Mouse (Mus musculus): ENCODE results near the gene Dner. TPM values are rescaled to one million over a fixed set of nuclear protein-coding genes. Genes with fewer than 3 reads are reported as not detected.

Dner gene
- polyA plus RNA-seq, 1 experiment from 2014 or later = 98.5 TPM

- Histone ChIP-seq H3K4me3 (no peak overlapping the region), H3K9ac (no peak overlapping the region), H3K4me2 (no peak overlapping the region), H3K9me3 (replicated peaks) (no peaks in the 10 kb centered on the region), H3K4me1 (peaks cover 20% of the 10 kb centered on the region), H3K27me3 (0 out of 2 replicates have a peak, but pooled peaks cover 2% of the 10 kb centered on the region), H3K36me3 (ENCODE audit: poor library complexity, severe bottlenecking) (no peaks in the 10 kb centered on the region), H3K27ac (no peak overlapping the region)
- ATAC-seq = peak; percentile 60; the same call in 1 of the 2 replicates
- WGBS = 54% methylated on average over 2 of the region's 2 CpGs
Measured at GRCm38 (mm10) chr1:84581812-84582211, 114.2 kb downstream of the Dner start.

GRCm38 (mm10) chr1:84561841-84562240, 134.2 kb downstream of the Dner start:
- Histone ChIP-seq H3K9ac (no peak overlapping the region), H3K4me1 (peaks cover 14% of the 10 kb centered on the region), H3K9me3 (replicated peaks) (no peaks in the 10 kb centered on the region), H3K27me3 (no peaks in the 10 kb centered on the region), H3K4me3 (no peak overlapping the region), H3K36me3 (ENCODE audit: poor library complexity, severe bottlenecking) (no peaks in the 10 kb centered on the region), H3K4me2 (no peak overlapping the region), H3K27ac (no peak overlapping the region)
- 82% methylated on average over 8 of the region's 8 CpGs for WGBS
- ATAC-seq = no peak

- Histone ChIP-seq H3K4me3 (no peak overlapping the region), H3K36me3 (ENCODE audit: poor library complexity, severe bottlenecking) (no peaks in the 10 kb centered on the region), H3K9ac (no peak overlapping the region), H3K9me3 (replicated peaks) (no peaks in the 10 kb centered on the region), H3K4me2 (no peak overlapping the region), H3K4me1 (peaks cover 17% of the 10 kb centered on the region), H3K27me3 (no peaks in the 10 kb centered on the region), H3K27ac (no peak overlapping the region)
- ATAC-seq = no peak
- 84% methylated on average over 4 of the region's 4 CpGs for WGBS
Measured at GRCm38 (mm10) chr1:84561387-84561786, 134.6 kb downstream of the Dner start.

- Histone ChIP-seq H3K4me2 (no peak overlapping the region), H3K9me3 (replicated peaks) (no peaks in the 10 kb centered on the region), H3K4me1 (peaks cover 17% of the 10 kb centered on the region), H3K4me3 (no peak overlapping the region), H3K27me3 (no peaks in the 10 kb centered on the region), H3K27ac (peak overlapping the region; percentile 49), H3K36me3 (ENCODE audit: poor library complexity, severe bottlenecking) (no peaks in the 10 kb centered on the region), H3K9ac (no peak overlapping the region)
- WGBS = 56% methylated on average over 8 of the region's 8 CpGs
- ATAC-seq = peak; percentile 68; the same call in 1 of the 2 replicates
Measured at GRCm38 (mm10) chr1:84556546-84557511, 139.2 kb downstream of the Dner start.

- no peaks in the 10 kb centered on the region for H3K9me3 ChIP-seq (replicated peaks)
- H3K4me3 ChIP-seq = no peak overlapping the region
- H3K27me3 ChIP-seq = no peaks in the 10 kb centered on the region
- WGBS = 94% methylated on average over 3 of the region's 3 CpGs
- H3K4me1 ChIP-seq = peaks cover 18% of the 10 kb centered on the region
- H3K27ac ChIP-seq = no peak overlapping the region
- H3K36me3 ChIP-seq (ENCODE audit: poor library complexity, severe bottlenecking) = no peaks in the 10 kb centered on the region
- ATAC-seq = no peak
- no peak overlapping the region for H3K9ac ChIP-seq
- H3K4me2 ChIP-seq = no peak overlapping the region
Measured at GRCm38 (mm10) chr1:84552005-84552404, 144.0 kb downstream of the Dner start.

- Histone ChIP-seq H3K4me1 (peaks cover 13% of the 10 kb centered on the region), H3K27ac (no peak overlapping the region), H3K4me3 (no peak overlapping the region), H3K4me2 (no peak overlapping the region), H3K9ac (no peak overlapping the region), H3K36me3 (ENCODE audit: poor library complexity, severe bottlenecking) (no peaks in the 10 kb centered on the region), H3K27me3 (no peaks in the 10 kb centered on the region), H3K9me3 (replicated peaks) (no peaks in the 10 kb centered on the region)
- 19% methylated on average over 2 of the region's 2 CpGs for WGBS
- ATAC-seq = no peak; the same call in 1 of the 2 replicates
Measured at GRCm38 (mm10) chr1:84550065-84550368, 146.0 kb downstream of the Dner start.

- Histone ChIP-seq H3K27ac (no peak overlapping the region), H3K4me2 (no peak overlapping the region), H3K9me3 (replicated peaks) (no peaks in the 10 kb centered on the region), H3K36me3 (ENCODE audit: poor library complexity, severe bottlenecking) (no peaks in the 10 kb centered on the region), H3K27me3 (no peaks in the 10 kb centered on the region), H3K4me1 (peaks cover 13% of the 10 kb centered on the region), H3K9ac (no peak overlapping the region), H3K4me3 (no peak overlapping the region)
- WGBS = 6% methylated on average over 2 of the region's 2 CpGs
- peak; percentile 96 for ATAC-seq
Measured at GRCm38 (mm10) chr1:84549367-84550064, 146.5 kb downstream of the Dner start.

GRCm38 (mm10) chr1:84536069-84536468, 160.0 kb downstream of the Dner start:
- peak; percentile 66 for ATAC-seq
- 26% methylated on average over 4 of the region's 4 CpGs for WGBS
- Histone ChIP-seq H3K36me3 (ENCODE audit: poor library complexity, severe bottlenecking) (no peaks in the 10 kb centered on the region; the same call in 1 of the 2 replicates), H3K27me3 (no peaks in the 10 kb centered on the region), H3K27ac (no peak overlapping the region), H3K4me1 (peaks cover 6% of the 10 kb centered on the region), H3K4me2 (no peak overlapping the region), H3K9ac (no peak overlapping the region), H3K4me3 (no peak overlapping the region), H3K9me3 (replicated peaks) (no peaks in the 10 kb centered on the region)

DNA sequence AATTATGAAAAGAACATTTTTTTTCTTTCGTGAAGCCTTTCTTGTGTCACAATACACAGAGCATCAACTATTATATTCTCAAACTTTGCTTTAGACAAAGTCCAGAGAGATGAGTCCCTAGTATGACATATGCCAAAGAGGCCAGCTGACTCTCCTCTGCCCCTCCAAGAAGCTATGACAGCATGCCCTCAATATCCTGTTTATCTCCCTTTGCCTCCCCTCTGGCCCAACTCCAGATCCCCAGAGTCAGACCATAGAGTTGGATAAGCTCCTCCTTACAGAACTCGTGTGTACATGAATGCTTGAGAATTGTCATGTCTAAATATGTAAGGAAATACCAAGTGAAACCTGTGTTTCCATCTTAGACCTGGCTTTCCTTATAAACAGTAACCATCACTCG, 170.5 kb downstream of the Dner start:
- Histone ChIP-seq H3K27ac (no peak overlapping the region), H3K36me3 (ENCODE audit: poor library complexity, severe bottlenecking) (no peaks in the 10 kb centered on the region)

DNA sequence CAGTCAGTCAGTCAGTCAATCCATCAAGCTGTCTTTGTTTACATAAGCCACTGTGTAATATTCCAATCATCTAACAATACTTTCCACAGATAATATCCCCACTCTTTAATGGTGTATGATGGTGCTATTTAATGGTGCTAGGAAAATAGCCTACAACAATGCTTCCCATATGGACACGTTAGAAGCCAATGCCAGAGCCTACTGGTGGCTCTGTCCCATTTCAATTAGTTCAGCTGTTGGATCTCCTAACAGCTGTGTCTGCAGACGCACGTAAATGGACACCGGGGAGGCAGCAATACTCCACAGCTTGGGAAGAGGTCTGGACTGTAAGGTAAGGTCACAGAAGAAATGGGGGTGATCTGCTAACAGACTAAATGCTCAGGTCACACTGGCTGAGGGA, 171.6 kb downstream of the Dner start:
- WGBS = 82% methylated on average over 4 of the region's 4 CpGs
- H3K4me2 ChIP-seq = no peak overlapping the region
- no peaks in the 10 kb centered on the region for H3K36me3 ChIP-seq (ENCODE audit: poor library complexity, severe bottlenecking)
- H3K4me3 ChIP-seq = no peak overlapping the region
- no peak overlapping the region for H3K27ac ChIP-seq
- H3K9me3 ChIP-seq (replicated peaks) = no peaks in the 10 kb centered on the region
- H3K4me1 ChIP-seq = no peaks in the 10 kb centered on the region
- no peak overlapping the region for H3K9ac ChIP-seq
- ATAC-seq = no peak
- no peaks in the 10 kb centered on the region for H3K27me3 ChIP-seq

More for the DNA sequence above, 170.5 kb downstream of the Dner start:
- Histone ChIP-seq H3K4me3 (no peak overlapping the region), H3K4me1 (no peaks in the 10 kb centered on the region), H3K4me2 (no peak overlapping the region), H3K9me3 (replicated peaks) (no peaks in the 10 kb centered on the region), H3K9ac (no peak overlapping the region), H3K27me3 (no peaks in the 10 kb centered on the region)
- ATAC-seq = no peak
- WGBS = 92% methylated on average over 3 of the region's 3 CpGs

GRCm38 (mm10) chr1:84522963-84523280, 173.1 kb downstream of the Dner start:
- ATAC-seq = no peak
- WGBS = 67% methylated on average over 4 of the region's 4 CpGs
- no peak overlapping the region for H3K4me3 ChIP-seq
- H3K9ac ChIP-seq = no peak overlapping the region
- H3K9me3 ChIP-seq (replicated peaks) = no peaks in the 10 kb centered on the region
- no peak overlapping the region for H3K4me2 ChIP-seq
- no peaks in the 10 kb centered on the region for H3K4me1 ChIP-seq
- no peaks in the 10 kb centered on the region for H3K27me3 ChIP-seq
- H3K36me3 ChIP-seq (ENCODE audit: poor library complexity, severe bottlenecking) = no peaks in the 10 kb centered on the region
- no peak overlapping the region for H3K27ac ChIP-seq

GRCm38 (mm10) chr1:84522256-84522962, 173.6 kb downstream of the Dner start:
- no peak overlapping the region for H3K9ac ChIP-seq
- no peak for ATAC-seq
- no peaks in the 10 kb centered on the region for H3K4me1 ChIP-seq
- H3K4me3 ChIP-seq = no peak overlapping the region
- H3K27me3 ChIP-seq = no peaks in the 10 kb centered on the region
- H3K36me3 ChIP-seq (ENCODE audit: poor library complexity, severe bottlenecking) = no peaks in the 10 kb centered on the region
- H3K27ac ChIP-seq = no peak overlapping the region
- no peak overlapping the region for H3K4me2 ChIP-seq
- 79% methylated on average over 4 of the region's 4 CpGs for WGBS
- H3K9me3 ChIP-seq (replicated peaks) = no peaks in the 10 kb centered on the region
